Mouse (Mus musculus) midbrain, embryonic 13.5 days (tissue): ENCODE measurements around the gene Fcgr1. TPM values are rescaled to one million over a fixed set of nuclear protein-coding genes. Genes with fewer than 3 reads are reported as not detected.
A peak's percentile ranks its signal among the peaks of the same experiment; 100 is the strongest.
"Not testable (repeated sequence)": the region's sequence is repeated elsewhere in the genome, so short reads cannot be mapped to it uniquely, and the experiment has no call there.

Source experiments
- ATAC-seq: fragments of 200-750 bp; cut with Nextera tagmentation; 2 replicates; pipeline ENCODE4 v1.8.0; 2017; ENCODE audit warnings: mild to moderate bottlenecking, moderate TSS enrichment, moderate library complexity
- H3K27ac ChIP-seq: fragments of 300-500 bp; sonication (generic); 2 replicates; pipeline ENCODE4 v1.5.1; 2015; ENCODE audit warnings: inconsistent platforms, mild to moderate bottlenecking, moderate library complexity
- H3K27me3 ChIP-seq: fragments of 300-500 bp; sonication (generic); 2 replicates; pipeline ENCODE4 v1.6.1; 2015; ENCODE audit warnings: mild to moderate bottlenecking, inconsistent platforms
- H3K36me3 ChIP-seq: fragments of 300-500 bp; sonication (generic); 2 replicates; pipeline ENCODE4 v1.6.1; 2015; ENCODE audit warnings: mild to moderate bottlenecking, inconsistent platforms
- H3K4me1 ChIP-seq: fragments of 300-500 bp; sonication (generic); replicated peaks from 2 replicates; pipeline ENCODE4 v1.6.1; 2015; ENCODE audit warnings: inconsistent platforms
- H3K4me2 ChIP-seq: fragments of 300-500 bp; sonication (generic); replicated peaks from 2 replicates; pipeline ENCODE4 v1.6.1; 2015; ENCODE audit warnings: moderate library complexity, mild to moderate bottlenecking, inconsistent platforms
- H3K4me3 ChIP-seq: fragments of 300-500 bp; sonication (generic); replicated peaks from 2 replicates; pipeline ENCODE4 v1.5.1; 2015; ENCODE audit warnings: mild to moderate bottlenecking, inconsistent platforms
- H3K9ac ChIP-seq: fragments of 300-500 bp; sonication (generic); replicated peaks from 2 replicates; pipeline ENCODE4 v1.6.1; 2015; ENCODE audit warnings: mild to moderate bottlenecking, inconsistent platforms
- H3K9me3 ChIP-seq: fragments of 300-500 bp; sonication (generic); 2 replicates; pipeline ENCODE4 v1.6.1; 2016; ENCODE audit warnings: mild to moderate bottlenecking, inconsistent platforms
- WGBS: fragments of 180-500 bp; shearing (Covaris S2); methylation state at CpG from one replicate; pipeline ENCODE4 v1.1.7; 2015; 5-methylcytosine and 5-hydroxymethylcytosine counted together
- polyA plus RNA-seq: library from polyadenylated mRNA; unstranded; fragments of >200 nt; fragmentation: Nextera tagmentation; extraction: Ambion mirVana; gene quantifications from 2 replicates; pipeline ENCODE4 v1.2.1, GENCODE M21; 2015

The Fcgr1 gene
- polyA plus RNA-seq, 1 experiment from 2014 or later, result 1.9 TPM

DNA sequence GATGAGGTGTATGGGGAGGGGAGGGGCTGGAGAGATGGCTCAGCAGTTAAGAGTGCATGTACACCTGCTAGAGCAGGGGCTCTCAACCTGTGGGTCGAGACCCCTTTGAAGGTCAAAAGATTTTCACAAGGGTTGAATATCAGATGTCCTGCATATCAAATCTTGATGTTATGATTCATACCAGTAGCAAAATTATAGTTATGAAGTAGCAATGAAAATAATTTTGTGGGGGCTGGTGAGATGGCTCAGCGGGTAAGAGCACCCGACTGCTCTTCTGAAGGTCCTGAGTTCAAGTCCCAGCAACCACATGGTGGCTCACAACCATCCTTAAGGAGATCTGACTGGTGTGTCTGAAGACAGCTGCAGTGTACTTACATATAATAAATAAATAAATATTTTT lies 3.0 kb downstream of the Fcgr1 start:
- not testable (repeated sequence) for H3K27ac ChIP-seq, H3K36me3 ChIP-seq, H3K27me3 ChIP-seq, ATAC-seq, H3K9me3 ChIP-seq, H3K4me2 ChIP-seq, H3K4me3 ChIP-seq, H3K4me1 ChIP-seq, H3K9ac ChIP-seq
- 90% methylated on average over 3 of the region's 3 CpGs for WGBS

DNA sequence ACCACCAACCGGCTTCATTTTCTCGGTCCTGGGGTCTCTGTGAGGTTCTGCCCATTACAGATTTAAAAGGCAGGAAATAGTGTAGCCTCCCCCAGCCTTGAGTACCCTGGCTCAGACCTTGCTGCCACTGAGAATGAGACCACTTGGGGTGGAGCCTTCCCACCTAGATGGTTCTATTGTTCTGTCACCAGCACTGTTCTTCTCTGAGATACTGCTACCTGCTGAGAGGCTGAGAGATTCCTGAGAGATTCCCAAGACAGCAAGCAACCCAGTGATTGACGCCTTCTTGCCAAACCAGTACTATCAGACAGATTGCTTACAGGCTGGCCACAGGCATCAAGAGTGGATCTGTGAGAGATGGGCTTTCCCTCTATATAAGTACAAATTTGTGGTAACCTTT lies 4.6 kb downstream of the Fcgr1 start:
- 70% methylated on average over 3 of the region's 3 CpGs for WGBS
- Histone ChIP-seq H3K36me3 (no peaks in the 10 kb centered on the region), H3K9ac (no peak overlapping the region), H3K4me2 (no peak overlapping the region), H3K9me3 (no peaks in the 10 kb centered on the region), H3K4me1 (no peaks in the 10 kb centered on the region), H3K27me3 (peaks cover 17% of the 10 kb centered on the region), H3K4me3 (no peak overlapping the region), H3K27ac (no peak overlapping the region)
- no peak for ATAC-seq

- H3K4me3 ChIP-seq, H3K9ac ChIP-seq, H3K4me2 ChIP-seq, H3K9me3 ChIP-seq, H3K4me1 ChIP-seq, H3K27ac ChIP-seq, H3K36me3 ChIP-seq, ATAC-seq: not testable (repeated sequence)
- peaks cover 35% of the 10 kb centered on the region for H3K27me3 ChIP-seq
- WGBS, result 91% methylated on average over 11 of the region's 11 CpGs
Observed at GRCm38 (mm10) chr3:96287334-96287733, 6.4 kb downstream of the Fcgr1 start.

DNA sequence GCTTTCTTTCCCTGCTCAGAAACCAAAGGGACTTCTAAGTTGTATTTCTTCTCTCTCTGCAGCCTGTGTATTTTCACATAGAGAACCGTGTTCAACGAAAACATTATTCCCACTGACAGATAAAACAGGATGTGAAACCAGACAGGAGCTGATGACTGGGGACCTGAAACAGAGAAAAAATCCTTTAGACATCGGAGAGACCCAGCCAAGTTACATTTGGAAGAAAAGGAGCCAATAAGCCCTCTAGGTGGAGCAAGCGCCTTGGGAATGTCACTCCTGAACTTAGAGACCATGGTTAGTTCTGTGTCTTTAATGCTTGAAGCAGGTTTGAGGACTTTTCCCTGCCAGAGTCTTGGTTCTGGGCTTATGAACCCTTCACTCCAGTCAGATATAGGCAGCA lies 9.3 kb downstream of the Fcgr1 start:
- H3K27ac ChIP-seq, result no peak overlapping the region
- H3K9me3 ChIP-seq, result no peaks in the 10 kb centered on the region
- no peak for ATAC-seq
- H3K4me3 ChIP-seq, result no peak overlapping the region
- 27% methylated on average over 4 of the region's 4 CpGs for WGBS
- no peak overlapping the region for H3K9ac ChIP-seq
- H3K4me2 ChIP-seq, result no peak overlapping the region
- peaks cover 51% of the 10 kb centered on the region for H3K27me3 ChIP-seq
- H3K36me3 ChIP-seq, result no peaks in the 10 kb centered on the region
- H3K4me1 ChIP-seq, result no peaks in the 10 kb centered on the region

DNA sequence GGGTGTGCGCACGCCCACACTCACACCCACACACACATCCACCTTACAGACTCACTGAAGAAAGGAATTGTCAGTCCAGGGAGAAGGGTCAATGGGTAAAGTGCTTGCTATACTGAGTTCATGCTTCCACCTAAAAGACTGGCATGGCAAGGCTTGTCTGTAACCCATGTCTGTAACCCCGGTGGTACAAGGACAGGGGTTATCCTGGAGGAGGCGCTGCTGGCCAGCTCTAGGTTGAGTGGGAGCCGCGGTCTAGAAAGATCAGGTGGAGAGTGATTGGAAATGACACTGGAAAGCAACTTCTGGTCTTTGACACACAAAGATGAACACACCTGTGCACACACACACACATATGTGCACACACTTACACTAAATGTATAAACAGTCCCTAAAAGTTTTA lies 13.1 kb downstream of the Fcgr1 start:
- WGBS, result 56% methylated on average over 6 of the region's 6 CpGs
- peaks cover 9% of the 10 kb centered on the region for H3K4me1 ChIP-seq
- H3K36me3 ChIP-seq, result no peaks in the 10 kb centered on the region
- no peak for ATAC-seq
- H3K9ac ChIP-seq, result peak overlapping the region; percentile 4; the same call in 1 of the 2 replicates
- H3K9me3 ChIP-seq, result no peaks in the 10 kb centered on the region
- no peak overlapping the region for H3K4me3 ChIP-seq
- peaks cover 54% of the 10 kb centered on the region for H3K27me3 ChIP-seq
- H3K27ac ChIP-seq, result no peak overlapping the region
- H3K4me2 ChIP-seq, result no peak overlapping the region

- Histone ChIP-seq H3K27ac (peak overlapping the region; percentile 82), H3K36me3 (no peaks in the 10 kb centered on the region), H3K9me3 (no peaks in the 10 kb centered on the region), H3K9ac (peak overlapping the region; percentile 69), H3K27me3 (peaks cover 29% of the 10 kb centered on the region), H3K4me2 (peak overlapping the region; percentile 66), H3K4me1 (peaks cover 9% of the 10 kb centered on the region), H3K4me3 (peak overlapping the region; percentile 44)
- peak; percentile 99 for ATAC-seq
- under 1% methylated on average over 49 of the region's 49 CpGs for WGBS
Observed at GRCm38 (mm10) chr3:96277800-96278624, 15.8 kb downstream of the Fcgr1 start.

DNA sequence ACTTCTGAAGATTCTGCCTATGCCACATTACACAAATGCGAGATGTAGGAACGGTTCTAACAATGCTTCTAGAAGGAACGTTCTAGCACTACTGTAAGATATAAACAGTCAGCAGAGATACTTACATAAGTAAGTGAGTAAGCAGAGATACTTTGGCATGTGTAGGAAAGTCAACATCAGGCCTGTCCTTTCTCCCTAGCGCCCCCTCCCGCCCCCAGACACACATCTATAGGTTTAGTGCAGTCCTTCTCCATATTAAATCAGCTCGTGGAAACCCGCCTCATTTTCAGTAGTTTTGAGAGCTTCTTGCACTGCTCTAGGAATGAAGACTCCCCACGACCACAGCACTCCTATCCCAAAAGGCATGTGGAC lies 16.4 kb downstream of the Fcgr1 start:
- peak overlapping the region; percentile 82 for H3K27ac ChIP-seq

DNA sequence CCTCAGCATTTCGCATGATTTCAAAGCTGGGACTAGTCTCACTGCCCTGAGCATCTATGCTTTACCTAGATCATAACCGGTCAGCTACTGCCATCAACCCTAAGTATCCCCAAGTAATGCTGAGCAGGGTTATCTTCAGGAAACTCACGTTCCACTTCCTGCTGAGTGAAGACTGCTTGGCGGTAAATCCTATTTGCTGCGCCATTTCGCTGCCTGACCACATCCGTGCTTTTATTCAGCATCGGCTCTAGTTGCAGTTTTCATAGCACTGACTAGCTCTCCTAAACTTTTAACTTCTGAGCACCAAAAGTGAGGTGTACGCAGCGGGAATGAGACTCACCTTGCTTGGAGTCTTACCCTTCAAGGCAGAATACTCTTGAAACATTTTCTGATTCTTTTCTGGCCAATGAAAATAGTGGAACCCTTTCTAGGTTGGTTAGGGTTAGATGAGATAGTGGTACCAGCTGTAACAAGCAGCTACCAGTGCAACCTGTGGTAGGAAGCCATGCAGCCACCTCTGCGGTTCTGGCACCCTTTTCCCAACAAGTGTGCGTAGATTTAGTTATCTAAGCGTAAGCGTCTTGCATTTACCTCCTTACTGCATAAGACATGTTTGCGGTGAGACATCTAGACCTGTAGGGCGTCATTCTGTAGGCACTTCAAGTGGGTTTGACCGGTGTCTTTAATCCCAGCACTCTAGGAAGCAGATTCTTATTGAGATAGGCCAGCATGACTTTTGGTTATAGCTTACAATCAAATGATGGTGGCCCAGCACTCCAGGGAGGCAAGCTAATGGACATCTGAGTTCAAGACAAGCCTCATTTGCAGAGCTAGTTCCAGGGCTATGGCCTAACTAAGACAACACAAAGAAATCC lies 19.9 kb downstream of the Fcgr1 start:
- WGBS, result 89% methylated on average over 17 of the region's 17 CpGs
- Histone ChIP-seq H3K4me2 (no peak overlapping the region), H3K9ac (no peak overlapping the region), H3K27me3 (peaks cover 7% of the 10 kb centered on the region; the same call in 1 of the 2 replicates), H3K4me1 (peaks cover 15% of the 10 kb centered on the region), H3K36me3 (no peaks in the 10 kb centered on the region), H3K27ac (no peak overlapping the region), H3K4me3 (no peak overlapping the region), H3K9me3 (no peaks in the 10 kb centered on the region)
- no peak for ATAC-seq

More for the DNA sequence above, 16.4 kb downstream of the Fcgr1 start:
- H3K36me3 ChIP-seq, result no peaks in the 10 kb centered on the region
- peaks cover 9% of the 10 kb centered on the region for H3K4me1 ChIP-seq
- ATAC-seq, result no peak; the same call in 1 of the 2 replicates
- no peaks in the 10 kb centered on the region for H3K9me3 ChIP-seq
- H3K4me3 ChIP-seq, result peak overlapping the region; percentile 44
- 16% methylated on average over 8 of the region's 8 CpGs for whole genome bisulfite sequencing
- peak overlapping the region; percentile 69 for H3K9ac ChIP-seq
- H3K27me3 ChIP-seq, result peaks cover 23% of the 10 kb centered on the region
- peak overlapping the region; percentile 66 for H3K4me2 ChIP-seq

GRCm38 (mm10) chr3:96269511-96270474 lies 24.0 kb downstream of the Fcgr1 start, which contains the start of gene Hist2h2bb:
TSS of gene Hist2h2bb (plus strand) at chr3:96269752.
- Histone ChIP-seq H3K36me3 (no peaks in the 10 kb centered on the region), H3K9me3 (no peaks in the 10 kb centered on the region), H3K4me2 (peak within 1 kb of the TSS; percentile 77), H3K4me3 (peak within 1 kb of the TSS; percentile 50), H3K27me3 (no peaks in the 10 kb centered on the region), H3K4me1 (peaks cover 18% of the 10 kb centered on the region), H3K9ac (peak within 1 kb of the TSS; percentile 73), H3K27ac (peak within 1 kb of the TSS; percentile 93)
- peak; percentile 96 for ATAC-seq
- under 1% methylated on average over 45 of the region's 45 CpGs for WGBS

GRCm38 (mm10) chr3:96268776-96269378 lies 24.9 kb downstream of the Fcgr1 start:
- Histone ChIP-seq H3K4me3 (peak overlapping the region; percentile 50), H3K27ac (peak overlapping the region; percentile 93), H3K9ac (peak overlapping the region; percentile 67), H3K4me1 (peaks cover 28% of the 10 kb centered on the region), H3K4me2 (peak overlapping the region; percentile 77)
- not testable (repeated sequence) for H3K9me3 ChIP-seq, H3K27me3 ChIP-seq, H3K36me3 ChIP-seq
- WGBS, result 0% methylated on average over 13 of the region's 44 CpGs
- ATAC-seq, result peak; percentile 73
